Mouse (Mus musculus) bone marrow, adult 2 months (tissue): ENCODE results near the gene Gm11541.

ENCODE experiments used
- CTCF ChIP-seq: fragments of 200-500 bp; IDR thresholded peaks from 2 replicates; pipeline ENCODE4 v1.5.1; 2011; ENCODE audit warnings: low read length, control low read depth; ENCODE audit not compliant: control insufficient read depth, insufficient read depth
- POLR2A ChIP-seq: fragments of 200-500 bp; IDR thresholded peaks from 2 replicates; pipeline ENCODE4 v1.6.1; 2011; ENCODE audit warnings: low read depth, mild to moderate bottlenecking, control low read depth, low read length, borderline replicate concordance; ENCODE audit not compliant: control insufficient read depth

- TF ChIP-seq POLR2A (no peak), CTCF (no peak)
Measured at GRCm38 (mm10) chr11:94697140-94697539, 7.2 kb downstream of the Gm11541 start.
